ENCODE assay signal across 24 mouse cellular contexts in the genomic region with DNA sequence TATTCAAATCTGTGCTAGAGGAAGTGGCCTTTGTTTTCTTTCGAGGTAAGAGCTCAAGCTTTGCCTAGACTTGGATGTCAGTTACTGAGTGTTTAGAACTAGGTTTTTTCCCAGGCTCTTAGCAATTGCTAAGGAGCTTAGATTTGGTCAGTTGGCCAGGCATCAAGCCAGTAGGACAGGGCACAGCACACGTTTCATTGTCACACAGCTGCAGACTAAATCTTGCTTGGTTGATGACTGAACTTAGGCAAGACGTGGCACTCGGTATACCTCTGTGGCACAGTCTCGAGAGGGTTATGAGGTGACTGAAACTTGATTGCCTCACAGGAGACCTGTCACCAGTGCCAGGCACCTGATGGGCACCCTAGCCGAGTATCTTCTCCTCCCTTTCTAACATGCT.
DNase-seq lines count a peak whose midpoint lies in the region; ATAC-seq lines count a peak whose summit lies in the region.
"Had no signal": no experiment of that assay in that cellular context is flagged by ENCODE, and none has a peak within 500 bp of the region (broad histone marks: within the 10 kb centered on the region; RNA-seq: fewer than 3 reads in every experiment).

No protein-coding gene starts in this region.

- H3K4me2 ChIP-seq in forebrain, embryonic 16.5 days (ENCODE audit: low read length): no peak overlapping the region
- no peak overlapping the region for H3K4me2 ChIP-seq in forebrain, embryonic 15.5 days (replicated peaks)
- H3K4me2 ChIP-seq in hindbrain, embryonic 13.5 days: no peak overlapping the region
- no peak overlapping the region for H3K4me2 ChIP-seq in hindbrain, embryonic 14.5 days (replicated peaks)
- no peak overlapping the region for H3K4me2 ChIP-seq in neural tube, embryonic 15.5 days
- H3K4me2 ChIP-seq: embryonic facial prominence, embryonic 12.5 days; heart, embryonic 12.5 days had no signal

- 72% methylated on average over 6 of the region's 6 CpGs for WGBS in forebrain, embryonic 16.5 days
- WGBS in forebrain, embryonic 15.5 days: 75% methylated on average over 6 of the region's 6 CpGs
- 82% methylated on average over 6 of the region's 6 CpGs for WGBS in hindbrain, embryonic 13.5 days
- 79% methylated on average over 6 of the region's 6 CpGs for WGBS in hindbrain, embryonic 14.5 days
- WGBS in neural tube, embryonic 15.5 days: 86% methylated on average over 6 of the region's 6 CpGs

- no peaks in the 10 kb centered on the region for H3K4me1 ChIP-seq in forebrain, embryonic 16.5 days (replicated peaks; ENCODE audit: control insufficient read depth, insufficient read depth, low read length)
- no peaks in the 10 kb centered on the region for H3K4me1 ChIP-seq in forebrain, embryonic 15.5 days
- H3K4me1 ChIP-seq in hindbrain, embryonic 13.5 days (replicated peaks): no peaks in the 10 kb centered on the region
- no peaks in the 10 kb centered on the region for H3K4me1 ChIP-seq in hindbrain, embryonic 14.5 days (replicated peaks; ENCODE audit: control insufficient read depth, insufficient read depth, low read length)
- H3K4me1 ChIP-seq in neural tube, embryonic 15.5 days: no peaks in the 10 kb centered on the region
- H3K4me1 ChIP-seq: embryonic facial prominence, embryonic 12.5 days had no signal

- peaks cover 28% of the 10 kb centered on the region for H3K36me3 ChIP-seq in forebrain, embryonic 16.5 days (ENCODE audit: control insufficient read depth, insufficient read depth)
- H3K36me3 ChIP-seq in forebrain, embryonic 15.5 days: peaks cover 65% of the 10 kb centered on the region
- peaks cover 73% of the 10 kb centered on the region for H3K36me3 ChIP-seq in hindbrain, embryonic 13.5 days
- peaks cover 82% of the 10 kb centered on the region for H3K36me3 ChIP-seq in hindbrain, embryonic 14.5 days (replicated peaks; ENCODE audit: control insufficient read depth, insufficient read depth)
- H3K36me3 ChIP-seq in neural tube, embryonic 15.5 days: peaks cover 64% of the 10 kb centered on the region

- no peaks in the 10 kb centered on the region for H3K27me3 ChIP-seq in forebrain, embryonic 16.5 days (replicated peaks; ENCODE audit: control insufficient read depth, insufficient read depth, low read length)
- H3K27me3 ChIP-seq in forebrain, embryonic 15.5 days: no peaks in the 10 kb centered on the region
- H3K27me3 ChIP-seq in hindbrain, embryonic 13.5 days: no peaks in the 10 kb centered on the region
- no peaks in the 10 kb centered on the region for H3K27me3 ChIP-seq in hindbrain, embryonic 14.5 days (ENCODE audit: control insufficient read depth, insufficient read depth, low read length)
- no peaks in the 10 kb centered on the region for H3K27me3 ChIP-seq in neural tube, embryonic 15.5 days (replicated peaks)
- H3K27me3 ChIP-seq: embryonic facial prominence, embryonic 12.5 days; heart, embryonic 12.5 days had no signal

- no peak for ATAC-seq in forebrain, embryonic 16.5 days
- ATAC-seq in forebrain, embryonic 15.5 days (replicated peaks): no peak
- ATAC-seq in hindbrain, embryonic 13.5 days (ENCODE audit: low FRiP score): no peak
- no peak for ATAC-seq in hindbrain, embryonic 14.5 days (ENCODE audit: low FRiP score)
- ATAC-seq in neural tube, embryonic 15.5 days (ENCODE audit: low FRiP score): no peak
- ATAC-seq: CD4-positive, CD25-positive, alpha-beta regulatory T cell, adult 4 months; hindbrain, embryonic 16.5 days; inflammation-experienced regulatory T-cells, adult 6 months; intestine, postnatal 0 days had no signal

- H3K4me3 ChIP-seq in forebrain, embryonic 16.5 days (replicated peaks; ENCODE audit: low read length): no peak overlapping the region
- no peak overlapping the region for H3K4me3 ChIP-seq in forebrain, embryonic 15.5 days
- H3K4me3 ChIP-seq in hindbrain, embryonic 13.5 days: no peak overlapping the region
- no peak overlapping the region for H3K4me3 ChIP-seq in hindbrain, embryonic 14.5 days (replicated peaks; ENCODE audit: low read length)
- H3K4me3 ChIP-seq in neural tube, embryonic 15.5 days (replicated peaks): no peak overlapping the region
- H3K4me3 ChIP-seq: embryonic facial prominence, embryonic 12.5 days; heart, adult 2 months; heart, embryonic 12.5 days had no signal

- H3K9ac ChIP-seq in forebrain, embryonic 16.5 days (replicated peaks; ENCODE audit: low read depth, low read length): no peak overlapping the region
- no peak overlapping the region for H3K9ac ChIP-seq in forebrain, embryonic 15.5 days (replicated peaks)
- H3K9ac ChIP-seq in hindbrain, embryonic 13.5 days: no peak overlapping the region
- H3K9ac ChIP-seq in hindbrain, embryonic 14.5 days: no peak overlapping the region
- H3K9ac ChIP-seq in neural tube, embryonic 15.5 days (replicated peaks): no peak overlapping the region
- H3K9ac ChIP-seq: embryonic facial prominence, embryonic 12.5 days; heart, embryonic 12.5 days had no signal

- peak overlapping the region; percentile 18; the same call in 1 of the 2 replicates for H3K27ac ChIP-seq in forebrain, embryonic 16.5 days (ENCODE audit: low read length)
- H3K27ac ChIP-seq in forebrain, embryonic 15.5 days (replicated peaks): no peak overlapping the region
- H3K27ac ChIP-seq in hindbrain, embryonic 13.5 days: peak overlapping the region; percentile 46
- no peak overlapping the region for H3K27ac ChIP-seq in hindbrain, embryonic 14.5 days
- 0 out of 2 replicates have a peak overlapping the region, but pooled peaks have one; percentile 5 for H3K27ac ChIP-seq in neural tube, embryonic 15.5 days (replicated peaks)
- H3K27ac ChIP-seq: embryonic facial prominence, embryonic 12.5 days; heart, adult 2 months had no signal

- H3K9me3 ChIP-seq in forebrain, embryonic 16.5 days (ENCODE audit: control insufficient read depth, low read length): no peaks in the 10 kb centered on the region
- H3K9me3 ChIP-seq in forebrain, embryonic 15.5 days: no peaks in the 10 kb centered on the region
- no peaks in the 10 kb centered on the region for H3K9me3 ChIP-seq in hindbrain, embryonic 13.5 days
- no peaks in the 10 kb centered on the region for H3K9me3 ChIP-seq in hindbrain, embryonic 14.5 days (ENCODE audit: control insufficient read depth, low read length)
- H3K9me3 ChIP-seq in neural tube, embryonic 15.5 days (replicated peaks): no peaks in the 10 kb centered on the region
- H3K9me3 ChIP-seq: embryonic facial prominence, embryonic 12.5 days; G1E; heart, embryonic 12.5 days had no signal

- DNase-seq in adrenal gland, postnatal 14 days: peak; percentile 29
- no peak for DNase-seq in adrenal gland, postnatal 25 days
- DNase-seq in hindbrain, embryonic 14.5 days (ENCODE audit: low spot score): no peak
- no peak for DNase-seq in neural tube, embryonic 10.5 days (ENCODE audit: extremely low spot score, low spot score)
- DNase-seq: adrenal gland, postnatal 36 days; B cell, adult 2 months; cerebellum, adult 11 months; cerebellum, adult 8-10 months; cerebellum, postnatal 14 days; embryo, embryonic 11 days; heart, adult 2 months; heart, postnatal 36 days; kidney, adult 9 months had no signal

Comparison
In these comparisons a context has a peak if more than half of its experiments do, and no peak if none do; other contexts are left out.
1. H3K27ac ChIP-seq: peak in forebrain, embryonic 16.5 days (single experiment), hindbrain, embryonic 13.5 days (single experiment) and neural tube, embryonic 15.5 days (single experiment); none in forebrain, embryonic 15.5 days (single experiment) and hindbrain, embryonic 14.5 days (single experiment).